ENCODE assay signal across 19 mouse cellular contexts in genomic region chr12:110606161-110606560, GRCm38 (mm10). TPM values are rescaled to one million over a fixed set of nuclear protein-coding genes. Genes with fewer than 3 reads are reported as not detected.
DNase-seq lines count a peak whose midpoint lies in the region; ATAC-seq and TF ChIP-seq lines count a peak whose summit lies in the region.
"Had no signal": no experiment of that assay in that cellular context is flagged by ENCODE, and none has a peak within 500 bp of the region (broad histone marks: within the 10 kb centered on the region; RNA-seq: fewer than 3 reads in every experiment).

No protein-coding gene starts in this region.

- 86% methylated on average over 3 of the region's 3 CpGs for WGBS in midbrain, embryonic 11.5 days
- WGBS in midbrain, embryonic 14.5 days: 96% methylated on average over 3 of the region's 3 CpGs
- 95% methylated on average over 3 of the region's 3 CpGs for WGBS in hindbrain, embryonic 14.5 days

- H3K4me3 ChIP-seq in gastrocnemius, adult 2 months: no peak overlapping the region
- no peak overlapping the region for H3K4me3 ChIP-seq in midbrain, embryonic 11.5 days (ENCODE audit: low read depth, low read length)
- H3K4me3 ChIP-seq in midbrain, embryonic 14.5 days (replicated peaks; ENCODE audit: low read depth, low read length): no peak overlapping the region
- H3K4me3 ChIP-seq in hindbrain, embryonic 14.5 days (replicated peaks; ENCODE audit: low read length): no peak overlapping the region
- H3K4me3 ChIP-seq: embryonic facial prominence, embryonic 15.5 days; forebrain, embryonic 10.5 days; heart, embryonic 12.5 days; limb, embryonic 10.5 days; liver, embryonic 12.5 days; midbrain, embryonic 13.5 days; stomach, embryonic 15.5 days had no signal

- no peaks in the 10 kb centered on the region for H3K27me3 ChIP-seq in midbrain, embryonic 11.5 days (ENCODE audit: control insufficient read depth, insufficient read depth, low read length)
- no peaks in the 10 kb centered on the region for H3K27me3 ChIP-seq in midbrain, embryonic 14.5 days (ENCODE audit: control insufficient read depth, insufficient read depth, low read length)
- H3K27me3 ChIP-seq in hindbrain, embryonic 14.5 days (ENCODE audit: control insufficient read depth, insufficient read depth, low read length): no peaks in the 10 kb centered on the region
- H3K27me3 ChIP-seq: embryonic facial prominence, embryonic 15.5 days; heart, embryonic 12.5 days; liver, embryonic 12.5 days; midbrain, embryonic 13.5 days; stomach, embryonic 15.5 days had no signal

- peaks cover 15% of the 10 kb centered on the region for H3K4me1 ChIP-seq in midbrain, embryonic 11.5 days (ENCODE audit: control insufficient read depth, insufficient read depth, low read length)
- peaks cover 22% of the 10 kb centered on the region for H3K4me1 ChIP-seq in midbrain, embryonic 14.5 days (ENCODE audit: control insufficient read depth, insufficient read depth, low read length)
- peaks cover 29% of the 10 kb centered on the region for H3K4me1 ChIP-seq in hindbrain, embryonic 14.5 days (replicated peaks; ENCODE audit: control insufficient read depth, insufficient read depth, low read length)

- DNase-seq in gastrocnemius, adult 2 months: peak; percentile 37
- no peak for DNase-seq in gastrocnemius, adult 18-20 months (ENCODE audit: low spot score)
- DNase-seq in midbrain, embryonic 11.5 days (ENCODE audit: low spot score, missing footprints): peak; percentile 49
- no peak for DNase-seq in midbrain, embryonic 14.5 days
- no peak for DNase-seq in urinary bladder, postnatal 25 days (ENCODE audit: low spot score)
- no peak for DNase-seq in left cerebral cortex, postnatal 10 days (ENCODE audit: extremely low spot score in 1 of 2, low spot score in 2 of 2)
- no peak for DNase-seq in hindbrain, embryonic 14.5 days (ENCODE audit: low spot score)
- DNase-seq: cerebellum, postnatal 10 days; embryo, embryonic 11 days; kidney, adult 8-10 months; thymus, postnatal 14 days had no signal

- ATAC-seq in midbrain, embryonic 11.5 days (ENCODE audit: low FRiP score): no peak
- no peak for ATAC-seq in midbrain, embryonic 14.5 days (ENCODE audit: low FRiP score, low TSS enrichment)
- peak; percentile 75 to 79 for ATAC-seq in hematopoietic stem cell, adult 5-6 weeks (replicated peaks in 1 of 2; ENCODE audit: insufficient read depth in 1 of 2, low FRiP score in 2 of 2, low TSS enrichment in 1 of 2, low read depth in 1 of 2, poor library complexity in 2 of 2, severe bottlenecking in 2 of 2)
- ATAC-seq in hindbrain, embryonic 14.5 days (ENCODE audit: low FRiP score): no peak
- ATAC-seq: liver, embryonic 12.5 days; midbrain, embryonic 13.5 days had no signal

- no peak overlapping the region for H3K4me2 ChIP-seq in midbrain, embryonic 11.5 days
- H3K4me2 ChIP-seq in midbrain, embryonic 14.5 days (ENCODE audit: low read length): no peak overlapping the region
- no peak overlapping the region for H3K4me2 ChIP-seq in hindbrain, embryonic 14.5 days (replicated peaks)
- H3K4me2 ChIP-seq: embryonic facial prominence, embryonic 15.5 days; heart, embryonic 12.5 days; liver, embryonic 12.5 days; midbrain, embryonic 13.5 days; stomach, embryonic 15.5 days had no signal

- H3K9ac ChIP-seq in midbrain, embryonic 11.5 days (ENCODE audit: low read length): no peak overlapping the region
- H3K9ac ChIP-seq in midbrain, embryonic 14.5 days (replicated peaks; ENCODE audit: low read length): no peak overlapping the region
- H3K9ac ChIP-seq in hindbrain, embryonic 14.5 days: no peak overlapping the region
- H3K9ac ChIP-seq: embryonic facial prominence, embryonic 15.5 days; heart, embryonic 12.5 days; liver, embryonic 12.5 days; midbrain, embryonic 13.5 days; stomach, embryonic 15.5 days had no signal

- no peak overlapping the region for H3K27ac ChIP-seq in gastrocnemius, adult 2 months
- H3K27ac ChIP-seq in midbrain, embryonic 11.5 days (ENCODE audit: low read depth, low read length): no peak overlapping the region
- H3K27ac ChIP-seq in midbrain, embryonic 14.5 days (replicated peaks; ENCODE audit: low read depth, low read length): no peak overlapping the region
- no peak overlapping the region for H3K27ac ChIP-seq in hindbrain, embryonic 14.5 days
- H3K27ac ChIP-seq: embryonic facial prominence, embryonic 15.5 days; forebrain, embryonic 10.5 days; limb, embryonic 10.5 days; liver, embryonic 12.5 days; midbrain, embryonic 13.5 days; stomach, embryonic 15.5 days had no signal

- H3K9me3 ChIP-seq in midbrain, embryonic 11.5 days (ENCODE audit: control insufficient read depth, low read length): no peaks in the 10 kb centered on the region
- H3K9me3 ChIP-seq in midbrain, embryonic 14.5 days (ENCODE audit: control insufficient read depth, low read length): no peaks in the 10 kb centered on the region
- no peaks in the 10 kb centered on the region for H3K9me3 ChIP-seq in hindbrain, embryonic 14.5 days (ENCODE audit: control insufficient read depth, low read length)
- H3K9me3 ChIP-seq: embryonic facial prominence, embryonic 15.5 days; forebrain, embryonic 10.5 days; heart, embryonic 12.5 days; limb, embryonic 10.5 days; liver, embryonic 12.5 days; midbrain, embryonic 13.5 days; stomach, embryonic 15.5 days had no signal

- intact Hi-C loops in gastrocnemius, adult 2 months (cut with DNase I): no loop called here
- intact Hi-C loops in left cerebral cortex, postnatal 10 days (cut with DNase I): no loop called here

- H3K36me3 ChIP-seq in midbrain, embryonic 11.5 days (ENCODE audit: control insufficient read depth, insufficient read depth, low read length): no peaks in the 10 kb centered on the region
- H3K36me3 ChIP-seq in midbrain, embryonic 14.5 days (ENCODE audit: control insufficient read depth, insufficient read depth, low read length): peaks cover 4% of the 10 kb centered on the region; the same call in 1 of the 2 replicates
- peaks cover 4% of the 10 kb centered on the region; the same call in 1 of the 2 replicates for H3K36me3 ChIP-seq in hindbrain, embryonic 14.5 days (replicated peaks; ENCODE audit: control insufficient read depth, insufficient read depth)
- H3K36me3 ChIP-seq: embryonic facial prominence, embryonic 15.5 days; midbrain, embryonic 13.5 days had no signal

- no peak for TF ChIP-seq CTCF in gastrocnemius, adult 2 months (IDR thresholded peaks at IDR 0.05)

RNA-seq across cellular contexts. Expression of gene Dync1h1, which starts 4.9 kb away (rescaled TPM):
- total RNA-seq in gastrocnemius, adult 2 months (2021): 10 to 100 TPM; 68.6 to 72.5 TPM
- total RNA-seq in gastrocnemius, adult 18-20 months (2021): 10 to 100 TPM; 64.3 to 70.9 TPM
- 74.9 and 83.1 TPM in 2 replicates for polyA plus RNA-seq in midbrain, embryonic 11.5 days (2014; fragmentation: Nextera tagmentation; extraction: Ambion mirVana)
- 122 and 129 TPM in 2 replicates for polyA plus RNA-seq in midbrain, embryonic 14.5 days (2014; fragmentation: Nextera tagmentation; extraction: Ambion mirVana)
- 112 and 117 TPM in 2 replicates for total RNA-seq in hematopoietic stem cell, adult 5-6 weeks (2017)
- total RNA-seq in left cerebral cortex, postnatal 10 days (2021): 100 to 1,000 TPM; 337 to 350 TPM
- polyA plus RNA-seq in hindbrain, embryonic 14.5 days (2014; fragmentation: Nextera tagmentation; extraction: Ambion mirVana): 114 and 117 TPM in 2 replicates

Comparison
In these comparisons a context has a peak if more than half of its experiments do, and no peak if none do; other contexts are left out.
1. DNase-seq: peak in gastrocnemius, adult 2 months (single experiment) and midbrain, embryonic 11.5 days (single experiment); none in gastrocnemius, adult 18-20 months (single experiment), midbrain, embryonic 14.5 days (single experiment), urinary bladder, postnatal 25 days (single experiment), left cerebral cortex, postnatal 10 days (0 of 2) and hindbrain, embryonic 14.5 days (single experiment).
2. ATAC-seq: peak in hematopoietic stem cell, adult 5-6 weeks (2 of 2); none in midbrain, embryonic 11.5 days (single experiment), midbrain, embryonic 14.5 days (single experiment) and hindbrain, embryonic 14.5 days (single experiment).